ENCODE assay signal across 8 mouse cellular contexts in genomic region chr2:116976951-116977503, GRCm38 (mm10).
DNase-seq lines count a peak whose midpoint lies in the region; ATAC-seq lines count a peak whose summit lies in the region.

No protein-coding gene starts in this region.

- no peak for ATAC-seq in limb, embryonic 15.5 days (ENCODE audit: insufficient number of reproducible peaks, low FRiP score, low TSS enrichment, low read depth)

- no peaks in the 10 kb centered on the region for H3K36me3 ChIP-seq in limb, embryonic 15.5 days

- peak; percentile 53 for DNase-seq in 3T3-L1 (ENCODE audit: low read depth, low spot score)
- DNase-seq in Muller cell, postnatal 12 days (ENCODE audit: inconsistent ontology term), result peak; percentile 67
- DNase-seq in heart, adult 8-10 months (ENCODE audit: low spot score), result peak; percentile 38
- DNase-seq in right cerebral cortex, postnatal 36 days (ENCODE audit: low spot score in 2 of 2), result no peak
- no peak for DNase-seq in left cerebral cortex, postnatal 14 days (ENCODE audit: low spot score in 2 of 2)
- no peak for DNase-seq in left cerebral cortex, postnatal 4 days
- DNase-seq in ovary, adult 18-20 months (ENCODE audit: low spot score), result no peak

- peak overlapping the region; percentile 95 for H3K27ac ChIP-seq in limb, embryonic 15.5 days

- H3K9me3 ChIP-seq in limb, embryonic 15.5 days, result no peaks in the 10 kb centered on the region

- intact Hi-C loops in left cerebral cortex, postnatal 14 days (cut with DNase I), result loop anchor here (10.0 kb wide), 1 partner anchor 198 kb away; no protein-coding TSS in a partner anchor
- intact Hi-C loops in left cerebral cortex, postnatal 4 days (cut with DNase I), result loop anchor here (5.0 kb wide), 1 partner anchor 145 kb away; the partner anchor contains the start of gene Spred1

- no peaks in the 10 kb centered on the region for H3K27me3 ChIP-seq in limb, embryonic 15.5 days

- H3K4me2 ChIP-seq in limb, embryonic 15.5 days, result no peak overlapping the region

- WGBS in limb, embryonic 15.5 days, result 13% methylated on average over 9 of the region's 9 CpGs

- H3K4me1 ChIP-seq in limb, embryonic 15.5 days, result peaks cover 49% of the 10 kb centered on the region

- no peak overlapping the region for H3K4me3 ChIP-seq in limb, embryonic 15.5 days

- H3K9ac ChIP-seq in limb, embryonic 15.5 days, result no peak overlapping the region

Comparison
In these comparisons a context has a peak if more than half of its experiments do, and no peak if none do; other contexts are left out.
1. DNase-seq: peak in 3T3-L1 (single experiment), Muller cell, postnatal 12 days (single experiment) and heart, adult 8-10 months (single experiment); none in right cerebral cortex, postnatal 36 days (0 of 2), left cerebral cortex, postnatal 14 days (0 of 2), left cerebral cortex, postnatal 4 days (single experiment) and ovary, adult 18-20 months (single experiment).